Mouse (Mus musculus) embryonic facial prominence, embryonic 14.5 days (tissue): ENCODE results near the gene Zbed4. TPM values are rescaled to one million over a fixed set of nuclear protein-coding genes. Genes with fewer than 3 reads are reported as not detected.

ENCODE experiments used
- ATAC-seq: fragments of 200-750 bp; cut with Nextera tagmentation; 2 replicates; pipeline ENCODE4 v1.8.0; 2017; ENCODE audit warnings: low read depth, moderate number of reproducible peaks, moderate TSS enrichment
- DNase-seq: peaks from one replicate; pipeline ENCODE4 v3.0.0-alpha.2; 2015; ENCODE audit warnings: low spot score
- H3K27ac ChIP-seq: fragments of 300-500 bp; sonication (generic); replicated peaks from 2 replicates; pipeline ENCODE4 v1.5.1; 2014; ENCODE audit warnings: low read depth, mild to moderate bottlenecking, low read length, moderate library complexity
- H3K27me3 ChIP-seq: fragments of 300-500 bp; sonication (generic); replicated peaks from 2 replicates; pipeline ENCODE4 v1.6.1; 2014; ENCODE audit warnings: low read length; ENCODE audit not compliant: control insufficient read depth, insufficient read depth
- H3K36me3 ChIP-seq: fragments of 300-500 bp; sonication (generic); 2 replicates; pipeline ENCODE4 v1.6.1; 2014; ENCODE audit warnings: low read length, mixed read lengths; ENCODE audit not compliant: control insufficient read depth, insufficient read depth
- H3K4me1 ChIP-seq: fragments of 300-500 bp; sonication (generic); 2 replicates; pipeline ENCODE4 v1.6.1; 2014; ENCODE audit warnings: antibody characterized with exemption, low read length; ENCODE audit not compliant: control insufficient read depth, insufficient read depth
- H3K4me2 ChIP-seq: fragments of 300-500 bp; sonication (generic); 2 replicates; pipeline ENCODE4 v1.6.1; 2014; ENCODE audit warnings: low read depth, mild to moderate bottlenecking, low read length, moderate library complexity, mixed read lengths
- H3K4me3 ChIP-seq: fragments of 300-500 bp; sonication (generic); 2 replicates; pipeline ENCODE4 v1.5.1; 2014; ENCODE audit warnings: low read depth, mild to moderate bottlenecking, low read length
- H3K9ac ChIP-seq: fragments of 300-500 bp; sonication (generic); 2 replicates; pipeline ENCODE4 v1.6.1; 2014; ENCODE audit warnings: low read depth, mild to moderate bottlenecking, low read length, moderate library complexity, mixed read lengths
- H3K9me3 ChIP-seq: fragments of 300-500 bp; sonication (generic); 2 replicates; pipeline ENCODE4 v1.6.1; 2016; ENCODE audit warnings: low read length; ENCODE audit not compliant: control insufficient read depth
- WGBS: fragments of 180-500 bp; shearing (Covaris S2); extraction: QIAGEN DNeasy Blood & Tissue Kit; methylation state at CpG from one replicate; pipeline ENCODE4 v1.1.7; 2014; 5-methylcytosine and 5-hydroxymethylcytosine counted together
- polyA plus RNA-seq: library from polyadenylated mRNA; unstranded; fragments of >200 nt; fragmentation: Nextera tagmentation; extraction: Ambion mirVana; gene quantifications from 2 replicates; pipeline ENCODE4 v1.2.1, GENCODE M21; 2014

Gene Zbed4
- polyA plus RNA-seq, 1 experiment from 2014 or later, result 14.9 TPM

DNA sequence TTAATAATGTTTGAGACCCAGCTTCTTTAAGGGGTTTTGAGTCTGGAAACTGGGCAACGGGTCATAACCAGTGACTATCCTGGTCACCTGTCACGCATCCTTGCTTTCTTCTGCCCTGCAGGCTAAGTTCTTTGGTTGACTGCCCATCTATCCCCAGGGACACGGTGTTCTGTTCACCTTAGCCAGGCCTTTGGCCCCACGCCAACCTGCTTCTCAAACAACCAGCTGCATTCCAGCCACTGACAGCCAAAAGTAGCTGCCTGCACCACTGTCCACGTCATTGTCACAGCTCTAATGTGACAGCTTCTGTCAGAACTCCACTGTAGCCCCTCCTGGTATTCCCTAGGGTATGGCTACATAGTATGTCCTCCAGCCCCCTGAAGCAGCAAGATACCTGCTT is 80.0 kb downstream of the Zbed4 start:
- ATAC-seq (no peak), DNase-seq (no peak)
- no peaks in the 10 kb centered on the region for H3K4me1 ChIP-seq
- H3K27ac ChIP-seq, result no peak overlapping the region
- WGBS, result 60% methylated on average over 5 of the region's 5 CpGs
- no peaks in the 10 kb centered on the region; the same call in 1 of the 2 replicates for H3K36me3 ChIP-seq
- no peak overlapping the region for H3K9ac ChIP-seq
- H3K4me3 ChIP-seq, result no peak overlapping the region
- no peak overlapping the region for H3K4me2 ChIP-seq
- H3K9me3 ChIP-seq, result no peaks in the 10 kb centered on the region
- no peaks in the 10 kb centered on the region for H3K27me3 ChIP-seq

DNA sequence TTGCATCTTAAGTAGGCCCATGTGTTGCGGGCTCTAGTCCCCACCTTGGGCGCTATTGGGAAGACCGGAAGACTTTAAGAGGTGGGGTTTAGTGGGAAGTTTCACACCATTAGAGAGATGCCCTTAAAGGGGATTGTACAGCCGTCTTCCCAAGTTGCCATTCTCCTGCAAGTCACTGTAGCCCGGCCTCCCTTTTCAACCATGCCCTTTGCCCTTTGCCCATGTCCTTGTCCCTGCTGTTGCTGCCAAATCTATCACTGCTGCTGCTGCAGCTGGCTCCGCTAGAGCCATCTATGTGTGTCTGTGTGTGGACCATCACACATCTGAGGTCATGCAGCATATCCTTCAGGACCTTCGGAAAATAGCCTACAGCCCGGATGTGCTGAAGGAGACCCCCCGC is 81.1 kb downstream of the Zbed4 start:
- no peak overlapping the region for H3K9ac ChIP-seq
- no peak overlapping the region for H3K4me2 ChIP-seq
- H3K27me3 ChIP-seq, result no peaks in the 10 kb centered on the region
- H3K27ac ChIP-seq, result no peak overlapping the region
- H3K36me3 ChIP-seq, result no peaks in the 10 kb centered on the region
- no peak for ATAC-seq
- H3K9me3 ChIP-seq, result no peaks in the 10 kb centered on the region
- 77% methylated on average over 9 of the region's 9 CpGs for WGBS
- peaks cover 2% of the 10 kb centered on the region for H3K4me1 ChIP-seq
- H3K4me3 ChIP-seq, result no peak overlapping the region
- no peak for DNase-seq

Other genes with a start within 250 kb of the Zbed4 start
- not detected in 2 replicates for gene Zdhhc25, start 151.4 kb upstream of the Zbed4 start, polyA plus RNA-seq
- 22.2 and 23.0 TPM in 2 replicates for gene Brd1, start 17.4 kb upstream of the Zbed4 start, polyA plus RNA-seq
- gene Alg12, start 67.7 kb downstream of the Zbed4 start, polyA plus RNA-seq, result 11.8 and 12.2 TPM in 2 replicates
- gene Creld2, start 68.0 kb downstream of the Zbed4 start, polyA plus RNA-seq, result 76.1 and 84.5 TPM in 2 replicates
- gene Pim3, start 110.5 kb downstream of the Zbed4 start, polyA plus RNA-seq, result 38.6 and 45.1 TPM in 2 replicates
- gene Ttll8, start 202.8 kb downstream of the Zbed4 start, polyA plus RNA-seq, result 0.17 TPM in 1 of 2 replicates, not detected in the other
- gene Mlc1, start 227.3 kb downstream of the Zbed4 start, polyA plus RNA-seq, result 0.26 and 0.33 TPM in 2 replicates
- gene Mov10l1, start 231.2 kb downstream of the Zbed4 start, polyA plus RNA-seq, result 0.26 and 0.50 TPM in 2 replicates